Mouse (Mus musculus) liver, postnatal 0 days (tissue): ENCODE data around the gene Fgf15. TPM values are rescaled to one million over a fixed set of nuclear protein-coding genes. Genes with fewer than 3 reads are reported as not detected.
A peak's percentile ranks its signal among the peaks of the same experiment; 100 is the strongest.
"Not testable (repeated sequence)": the region's sequence is repeated elsewhere in the genome, so short reads cannot be mapped to it uniquely, and the experiment has no call there.

Experiments used
- ATAC-seq: fragments of 200-750 bp; cut with Nextera tagmentation; 2 replicates; pipeline ENCODE4 v1.8.0; 2017; ENCODE audit warnings: mild to moderate bottlenecking, moderate library complexity
- DNase-seq: peaks from one replicate; pipeline ENCODE4 v3.0.0-alpha.2; 2016
- H3K27ac ChIP-seq: fragments of 300-500 bp; sonication (generic); 2 replicates; pipeline ENCODE4 v1.5.1; 2014; ENCODE audit warnings: antibody characterized with exemption, moderate library complexity, mild to moderate bottlenecking, low read depth
- H3K27me3 ChIP-seq: fragments of 300-500 bp; sonication (generic); 2 replicates; pipeline ENCODE4 v1.6.1; 2014; ENCODE audit warnings: low read length, control low read depth, mixed read lengths; ENCODE audit not compliant: insufficient read depth
- H3K36me3 ChIP-seq: fragments of 300-500 bp; sonication (generic); replicated peaks from 2 replicates; pipeline ENCODE4 v1.6.1; 2014; ENCODE audit warnings: mild to moderate bottlenecking, control low read depth, low read length, moderate library complexity, mixed read lengths; ENCODE audit not compliant: insufficient read depth
- H3K4me1 ChIP-seq: fragments of 300-500 bp; sonication (generic); 2 replicates; pipeline ENCODE4 v1.6.1; 2014; ENCODE audit warnings: antibody characterized with exemption, mild to moderate bottlenecking, control low read depth; ENCODE audit not compliant: insufficient read depth
- H3K4me2 ChIP-seq: fragments of 300-500 bp; sonication (generic); 2 replicates; pipeline ENCODE4 v1.6.1; 2014; ENCODE audit warnings: low read depth, mild to moderate bottlenecking, low read length, moderate library complexity, mixed read lengths
- H3K4me3 ChIP-seq: fragments of 300-500 bp; sonication (generic); 2 replicates; pipeline ENCODE4 v1.5.1; 2014; ENCODE audit warnings: low read depth, low read length
- H3K9ac ChIP-seq: fragments of 300-500 bp; sonication (generic); replicated peaks from 2 replicates; pipeline ENCODE4 v1.6.1; 2014; ENCODE audit warnings: mild to moderate bottlenecking, moderate library complexity
- H3K9me3 ChIP-seq: fragments of 300-500 bp; sonication (generic); 2 replicates; pipeline ENCODE4 v1.6.1; 2016; ENCODE audit warnings: mild to moderate bottlenecking, control low read depth, low read length, mixed read lengths
- CTCF ChIP-seq: sonication (generic); IDR thresholded peaks from 2 replicates; pipeline ENCODE4 v1.5.1; 2016; ENCODE audit warnings: antibody characterized with exemption, low read depth
- EP300 ChIP-seq: IDR thresholded peaks from 2 replicates; pipeline ENCODE4 v1.6.1; 2016; ENCODE audit warnings: antibody characterized with exemption, low read depth, mild to moderate bottlenecking
- WGBS: fragments of 180-500 bp; shearing (Covaris S2); extraction: QIAGEN DNeasy Blood & Tissue Kit; methylation state at CpG from one replicate; pipeline ENCODE4 v1.1.7; 2014; ENCODE audit not compliant: insufficient replicate concordance; 5-methylcytosine and 5-hydroxymethylcytosine counted together
- polyA plus RNA-seq: library from polyadenylated mRNA; unstranded; fragments of >200 nt; fragmentation: Nextera tagmentation; extraction: Ambion mirVana; gene quantifications from 2 replicates; pipeline ENCODE4 v1.2.1, GENCODE M21; 2015

Gene Fgf15
- polyA plus RNA-seq, 1 experiment from 2014 or later = not detected

GRCm38 (mm10) chr7:144887672-144888071 lies 8.7 kb upstream of the Fgf15 start:
- Histone ChIP-seq H3K9ac (no peak overlapping the region), H3K36me3 (no peaks in the 10 kb centered on the region), H3K27ac (no peak overlapping the region), H3K27me3 (peaks cover 16% of the 10 kb centered on the region), H3K4me3 (no peak overlapping the region), H3K9me3 (no peaks in the 10 kb centered on the region), H3K4me1 (no peaks in the 10 kb centered on the region), H3K4me2 (no peak overlapping the region)
- ATAC-seq = no peak
- 56% methylated on average over 2 of the region's 2 CpGs for WGBS
- no peak for TF ChIP-seq EP300
- TF ChIP-seq CTCF = peak; percentile 34
- no peak for DNase-seq

GRCm38 (mm10) chr7:144888564-144889299 lies 7.6 kb upstream of the Fgf15 start:
- no peak for DNase-seq
- no peak overlapping the region for H3K4me2 ChIP-seq
- 12% methylated on average over 18 of the region's 18 CpGs for whole genome bisulfite sequencing

GRCm38 (mm10) chr7:144890661-144891060 lies 5.7 kb upstream of the Fgf15 start:
- not testable (repeated sequence) for H3K4me2 ChIP-seq, H3K9ac ChIP-seq, DNase-seq, H3K36me3 ChIP-seq, ATAC-seq, H3K9me3 ChIP-seq, H3K27ac ChIP-seq, H3K4me3 ChIP-seq, H3K4me1 ChIP-seq
- peaks cover 28% of the 10 kb centered on the region for H3K27me3 ChIP-seq
- 0 out of 2 replicates have a peak, but pooled peaks have one; percentile 21 for TF ChIP-seq CTCF
- WGBS = 63% methylated on average over 1 of the region's 1 CpGs

More at GRCm38 (mm10) chr7:144888564-144889299, 7.6 kb upstream of the Fgf15 start:
- ATAC-seq = no peak
- Histone ChIP-seq H3K9ac (no peak overlapping the region), H3K36me3 (no peaks in the 10 kb centered on the region), H3K9me3 (no peaks in the 10 kb centered on the region), H3K4me3 (no peak overlapping the region), H3K4me1 (no peaks in the 10 kb centered on the region), H3K27ac (no peak overlapping the region), H3K27me3 (peaks cover 16% of the 10 kb centered on the region)
- TF ChIP-seq CTCF (no peak), EP300 (no peak)

- H3K4me3 ChIP-seq = no peak overlapping the region
- TF ChIP-seq CTCF = no peak
- TF ChIP-seq EP300 = no peak
- H3K27me3 ChIP-seq = peaks cover 40% of the 10 kb centered on the region
- H3K9ac ChIP-seq = no peak overlapping the region
- DNase-seq (no peak), ATAC-seq (no peak)
- 78% methylated on average over 2 of the region's 2 CpGs for WGBS
- H3K27ac ChIP-seq = no peak overlapping the region
- H3K4me1 ChIP-seq = peaks cover 10% of the 10 kb centered on the region
- no peaks in the 10 kb centered on the region for H3K9me3 ChIP-seq
- H3K4me2 ChIP-seq = no peak overlapping the region
- no peaks in the 10 kb centered on the region for H3K36me3 ChIP-seq
Observed at GRCm38 (mm10) chr7:144891863-144892262, 4.5 kb upstream of the Fgf15 start.

- Histone ChIP-seq H3K4me1 (peaks cover 10% of the 10 kb centered on the region), H3K9me3 (no peaks in the 10 kb centered on the region), H3K4me3 (no peak overlapping the region), H3K36me3 (no peaks in the 10 kb centered on the region), H3K27me3 (peaks cover 44% of the 10 kb centered on the region), H3K27ac (no peak overlapping the region), H3K9ac (no peak overlapping the region), H3K4me2 (no peak overlapping the region)
- no peak for TF ChIP-seq CTCF
- no peak for TF ChIP-seq EP300
- ATAC-seq (no peak), DNase-seq (no peak)
- 53% methylated on average over 6 of the region's 6 CpGs for WGBS
Observed at GRCm38 (mm10) chr7:144892322-144892721, 4.0 kb upstream of the Fgf15 start.

- no peak overlapping the region for H3K4me3 ChIP-seq
- DNase-seq (peak; percentile 35), ATAC-seq (no peak)
- H3K36me3 ChIP-seq = no peaks in the 10 kb centered on the region
- peaks cover 10% of the 10 kb centered on the region for H3K4me1 ChIP-seq
- H3K27ac ChIP-seq = no peak overlapping the region
- TF ChIP-seq CTCF (peak; percentile 47), EP300 (no peak)
- 6% methylated on average over 5 of the region's 5 CpGs for WGBS
- H3K9ac ChIP-seq = no peak overlapping the region
- no peak overlapping the region for H3K4me2 ChIP-seq
- H3K27me3 ChIP-seq = peaks cover 54% of the 10 kb centered on the region
- H3K9me3 ChIP-seq = no peaks in the 10 kb centered on the region
Observed at GRCm38 (mm10) chr7:144894191-144894590, 2.1 kb upstream of the Fgf15 start.
